Mouse (Mus musculus) testis, adult 2 months (tissue): ENCODE data around the gene Gm8068. TPM values are rescaled to one million over a fixed set of nuclear protein-coding genes. Genes with fewer than 3 reads are reported as not detected.
"Not testable (repeated sequence)": the region's sequence is repeated elsewhere in the genome, so short reads cannot be mapped to it uniquely, and the experiment has no call there.

Experiments
- H3K27ac ChIP-seq: fragments of 200-500 bp; 2 replicates; pipeline ENCODE4 v1.5.1; 2012; ENCODE audit warnings: low read depth, low read length; ENCODE audit not compliant: control insufficient read depth, insufficient read depth
- H3K27me3 ChIP-seq: fragments of 200-500 bp; 2 replicates; pipeline ENCODE4 v1.6.1; 2012; ENCODE audit warnings: mild to moderate bottlenecking, low read length, moderate library complexity; ENCODE audit not compliant: control insufficient read depth, insufficient read depth
- H3K36me3 ChIP-seq: fragments of 200-500 bp; 2 replicates; pipeline ENCODE4 v1.6.1; 2012; ENCODE audit warnings: mild to moderate bottlenecking, low read length; ENCODE audit not compliant: control insufficient read depth, insufficient read depth
- H3K4me1 ChIP-seq: fragments of 200-500 bp; 2 replicates; pipeline ENCODE4 v1.6.1; 2012; ENCODE audit warnings: low read length; ENCODE audit not compliant: control insufficient read depth, insufficient read depth
- H3K4me3 ChIP-seq: fragments of 200-500 bp; 2 replicates; pipeline ENCODE4 v1.5.1; 2012; ENCODE audit warnings: low read depth, mild to moderate bottlenecking, low read length, moderate library complexity, mixed read lengths; ENCODE audit not compliant: control insufficient read depth
- polyA plus RNA-seq: library from polyadenylated mRNA; depleted of rRNA; stranded (reverse); fragments of >200 nt; gene quantifications from 2 replicates; pipeline ENCODE4 v1.2.3, GENCODE M21; 2012; rRNA removed

Gm8068 gene
- 0.26 and 0.52 TPM in 2 replicates for polyA plus RNA-seq

GRCm38 (mm10) chr14:41701785-41702184 is at the start of gene Gm8068:
Gm8068 (minus strand) TSS chr14:41701885.
- not testable (repeated sequence) for H3K4me1 ChIP-seq, H3K36me3 ChIP-seq, H3K27me3 ChIP-seq, H3K4me3 ChIP-seq, H3K27ac ChIP-seq

- H3K4me1 ChIP-seq, H3K36me3 ChIP-seq: not testable (repeated sequence)
Measured at GRCm38 (mm10) chr14:41750514-41750913, 48.8 kb upstream of the Gm8068 start, which contains the start of gene Gm7929. Gm7929 (minus strand) TSS chr14:41750614.

GRCm38 (mm10) chr14:41723437-41723836 is 21.8 kb upstream of the Gm8068 start:
- H3K4me1 ChIP-seq, H3K27me3 ChIP-seq, H3K4me3 ChIP-seq, H3K36me3 ChIP-seq, H3K27ac ChIP-seq: not testable (repeated sequence)

More at GRCm38 (mm10) chr14:41750514-41750913, 48.8 kb upstream of the Gm8068 start, which contains the start of gene Gm7929:
- not testable (repeated sequence) for H3K4me3 ChIP-seq, H3K27me3 ChIP-seq, H3K27ac ChIP-seq

GRCm38 (mm10) chr14:41717180-41717579 is 15.5 kb upstream of the Gm8068 start:
- H3K27me3 ChIP-seq, H3K27ac ChIP-seq, H3K4me1 ChIP-seq, H3K36me3 ChIP-seq, H3K4me3 ChIP-seq: not testable (repeated sequence)

GRCm38 (mm10) chr14:41648176-41648575 is 53.5 kb downstream of the Gm8068 start:
- not testable (repeated sequence) for H3K36me3 ChIP-seq, H3K4me1 ChIP-seq, H3K4me3 ChIP-seq, H3K27me3 ChIP-seq, H3K27ac ChIP-seq

Other genes starting within 250 kb of the Gm8068 start
- gene Gm7954, start 248.4 kb downstream of the Gm8068 start, polyA plus RNA-seq: 0.36 and 0.37 TPM in 2 replicates
- 7.5 and 9.8 TPM in 2 replicates for gene Gm3486, start 212.4 kb downstream of the Gm8068 start, polyA plus RNA-seq
- 0.17 TPM in 2 replicates for gene Gm7970, start 146.3 kb downstream of the Gm8068 start, polyA plus RNA-seq
- gene 1700049E17Rik2, start 128.7 kb downstream of the Gm8068 start, polyA plus RNA-seq: 1.1 and 1.7 TPM in 2 replicates
- gene Gm3072, start 77.3 kb downstream of the Gm8068 start, polyA plus RNA-seq: 0.28 and 0.38 TPM in 2 replicates
- 7.4 and 9.4 TPM in 2 replicates for gene Gm3676, start 55.4 kb downstream of the Gm8068 start, polyA plus RNA-seq
- 0.31 TPM in 1 of 2 replicates, not detected in the other for gene Gm7929, start 48.7 kb upstream of the Gm8068 start, polyA plus RNA-seq
- gene Gm47189, start 70.6 kb upstream of the Gm8068 start, polyA plus RNA-seq: 4.7 and 4.8 TPM in 2 replicates
- gene Gm7980, start 205.4 kb upstream of the Gm8068 start, polyA plus RNA-seq: 0.17 TPM in 1 of 2 replicates, not detected in the other
- not detected in 2 replicates for gene 1700049E17Rik1, start 223.1 kb upstream of the Gm8068 start, polyA plus RNA-seq
- 2.3 and 2.5 TPM in 2 replicates for gene 1700024B05Rik, start 242.1 kb upstream of the Gm8068 start, polyA plus RNA-seq